ENCODE assay signal across 8 mouse cellular contexts in genomic region chr2:119548691-119549090, GRCm38 (mm10). TPM values are rescaled to one million over a fixed set of nuclear protein-coding genes. Genes with fewer than 3 reads are reported as not detected.
DNase-seq lines count a peak whose midpoint lies in the region; ATAC-seq and TF ChIP-seq lines count a peak whose summit lies in the region.

No protein-coding gene starts in this region.

- H3K27ac ChIP-seq in heart, postnatal 0 days (ENCODE audit: low read depth): no peak overlapping the region
- no peak overlapping the region for H3K27ac ChIP-seq in embryonic facial prominence, embryonic 15.5 days (replicated peaks)
- H3K27ac ChIP-seq in limb, embryonic 11.5 days (replicated peaks; ENCODE audit: low read depth, low read length): no peak overlapping the region
- no peak overlapping the region for H3K27ac ChIP-seq in midbrain, embryonic 16.5 days (ENCODE audit: low read length)

- peaks cover 14% of the 10 kb centered on the region for H3K4me1 ChIP-seq in heart, postnatal 0 days (ENCODE audit: control insufficient read depth, insufficient read depth)
- peaks cover 12% of the 10 kb centered on the region for H3K4me1 ChIP-seq in embryonic facial prominence, embryonic 15.5 days
- H3K4me1 ChIP-seq in limb, embryonic 11.5 days (ENCODE audit: control insufficient read depth, insufficient read depth, low read length): 0 out of 2 replicates have a peak, but pooled peaks cover 7% of the 10 kb centered on the region
- H3K4me1 ChIP-seq in midbrain, embryonic 16.5 days (ENCODE audit: control insufficient read depth, insufficient read depth, low read length): peaks cover 16% of the 10 kb centered on the region

- H3K9ac ChIP-seq in heart, postnatal 0 days (replicated peaks; ENCODE audit: low read depth, low read length): no peak overlapping the region
- no peak overlapping the region for H3K9ac ChIP-seq in embryonic facial prominence, embryonic 15.5 days
- no peak overlapping the region for H3K9ac ChIP-seq in limb, embryonic 11.5 days (ENCODE audit: low read length)
- peak overlapping the region; percentile 88 for H3K9ac ChIP-seq in midbrain, embryonic 16.5 days (ENCODE audit: low read depth, low read length)

- no peak for ATAC-seq in heart, postnatal 0 days (ENCODE audit: insufficient read depth, low read depth)
- ATAC-seq in embryonic facial prominence, embryonic 15.5 days (ENCODE audit: insufficient number of reproducible peaks, low FRiP score, low TSS enrichment, low read depth): no peak
- ATAC-seq in limb, embryonic 11.5 days (ENCODE audit: insufficient number of reproducible peaks, low FRiP score, low TSS enrichment, low read depth): no peak
- no peak for ATAC-seq in midbrain, embryonic 16.5 days
- no peak for ATAC-seq in granulocyte monocyte progenitor cell, adult 5-6 weeks (replicated peaks; ENCODE audit: poor library complexity, severe bottlenecking)
- no peak for ATAC-seq in inflammation-experienced regulatory T-cells, adult 6 months

- H3K27me3 ChIP-seq in heart, postnatal 0 days (ENCODE audit: control insufficient read depth, insufficient read depth, low read length): no peaks in the 10 kb centered on the region
- H3K27me3 ChIP-seq in embryonic facial prominence, embryonic 15.5 days: no peaks in the 10 kb centered on the region
- no peaks in the 10 kb centered on the region for H3K27me3 ChIP-seq in limb, embryonic 11.5 days (ENCODE audit: control insufficient read depth, insufficient read depth, low read length)
- H3K27me3 ChIP-seq in midbrain, embryonic 16.5 days (ENCODE audit: control insufficient read depth, insufficient read depth, low read depth, low read length): no peaks in the 10 kb centered on the region

- H3K4me2 ChIP-seq in heart, postnatal 0 days (ENCODE audit: low read depth, low read length): peak overlapping the region; percentile 74
- H3K4me2 ChIP-seq in embryonic facial prominence, embryonic 15.5 days (replicated peaks): peak overlapping the region; percentile 79; the same call in 1 of the 2 replicates
- peak overlapping the region; percentile 81 for H3K4me2 ChIP-seq in limb, embryonic 11.5 days (ENCODE audit: low read depth, severe bottlenecking)
- peak overlapping the region; percentile 56 for H3K4me2 ChIP-seq in midbrain, embryonic 16.5 days (ENCODE audit: low read length)

- 62% methylated on average over 5 of the region's 5 CpGs for WGBS in heart, postnatal 0 days
- WGBS in embryonic facial prominence, embryonic 15.5 days: 52% methylated on average over 5 of the region's 5 CpGs
- WGBS in limb, embryonic 11.5 days: 78% methylated on average over 5 of the region's 5 CpGs
- WGBS in midbrain, embryonic 16.5 days: 63% methylated on average over 5 of the region's 5 CpGs

- no peaks in the 10 kb centered on the region for H3K36me3 ChIP-seq in heart, postnatal 0 days (replicated peaks; ENCODE audit: control insufficient read depth, insufficient read depth, low read length)
- no peaks in the 10 kb centered on the region for H3K36me3 ChIP-seq in embryonic facial prominence, embryonic 15.5 days
- H3K36me3 ChIP-seq in limb, embryonic 11.5 days (ENCODE audit: control insufficient read depth, insufficient read depth, low read length): no peaks in the 10 kb centered on the region
- H3K36me3 ChIP-seq in midbrain, embryonic 16.5 days (ENCODE audit: control insufficient read depth, insufficient read depth, low read length): no peaks in the 10 kb centered on the region

- TF ChIP-seq EP300 in heart, postnatal 0 days (IDR thresholded peaks at IDR 0.05; ENCODE audit: low read depth): no peak

- DNase-seq in heart, postnatal 0 days (ENCODE audit: low spot score): no peak
- no peak for DNase-seq in heart, adult 11 months
- DNase-seq in limb, embryonic 11.5 days (ENCODE audit: low spot score): no peak
- DNase-seq in right cerebral cortex, postnatal 14 days: no peak

- no peaks in the 10 kb centered on the region for H3K9me3 ChIP-seq in heart, postnatal 0 days (replicated peaks; ENCODE audit: control insufficient read depth, low read length)
- H3K9me3 ChIP-seq in embryonic facial prominence, embryonic 15.5 days (replicated peaks): no peaks in the 10 kb centered on the region
- H3K9me3 ChIP-seq in limb, embryonic 11.5 days (ENCODE audit: control insufficient read depth, low read length): no peaks in the 10 kb centered on the region
- no peaks in the 10 kb centered on the region for H3K9me3 ChIP-seq in midbrain, embryonic 16.5 days (replicated peaks; ENCODE audit: control insufficient read depth, low read length, poor library complexity, severe bottlenecking)

- H3K4me3 ChIP-seq in heart, postnatal 0 days (ENCODE audit: low read depth, low read length): peak overlapping the region; percentile 86
- H3K4me3 ChIP-seq in embryonic facial prominence, embryonic 15.5 days (replicated peaks): peak overlapping the region; percentile 81
- H3K4me3 ChIP-seq in limb, embryonic 11.5 days (ENCODE audit: low read depth, low read length): peak overlapping the region; percentile 76; the same call in 1 of the 2 replicates
- peak overlapping the region; percentile 83 for H3K4me3 ChIP-seq in midbrain, embryonic 16.5 days (ENCODE audit: low read depth, low read length)

- no peak for TF ChIP-seq CTCF in heart, postnatal 0 days (IDR thresholded peaks at IDR 0.05; ENCODE audit: low read depth)

RNA-seq across cellular contexts. Expression of gene Chp1, which starts 1.2 kb away (rescaled TPM):
- 81.1 and 82.3 TPM in 2 replicates for total RNA-seq in heart, postnatal 0 days (2014; rRNA removed; ENCODE audit: low replicate concordance)
- polyA plus RNA-seq in heart, postnatal 0 days (2015; fragmentation: Nextera tagmentation; extraction: Ambion mirVana): 51.1 and 53.3 TPM in 2 replicates
- polyA plus RNA-seq in embryonic facial prominence, embryonic 15.5 days (2015; fragmentation: Nextera tagmentation; extraction: Ambion mirVana): 69.3 and 70.3 TPM in 2 replicates
- 60.7 and 65.5 TPM in 2 replicates for polyA plus RNA-seq in limb, embryonic 11.5 days (2014; fragmentation: Nextera tagmentation; extraction: Ambion mirVana)
- 58.4 and 59.6 TPM in 2 replicates for polyA plus RNA-seq in midbrain, embryonic 16.5 days (2015; fragmentation: Nextera tagmentation; extraction: Ambion mirVana)
- 53.9 and 55.8 TPM in 2 replicates for total RNA-seq in granulocyte monocyte progenitor cell, adult 5-6 weeks (2014; fragmentation: Nextera tagmentation)
- 46.9 and 53.5 TPM in 2 replicates for total RNA-seq in granulocyte monocyte progenitor cell, adult 5-6 weeks (2017)
- 10 to 100 TPM; 68.4 to 88.9 (median 72.2) TPM for polyA plus RNA-seq in inflammation-experienced regulatory T-cells, adult 6 months (2017; shearing (Covaris generic))

RNA-seq across cellular contexts. Expression of gene Exd1, which starts 1.3 kb away (rescaled TPM):
- total RNA-seq in heart, postnatal 0 days (2014; rRNA removed; ENCODE audit: low replicate concordance): not detected in 2 replicates
- 0.03 and 0.18 TPM in 2 replicates for polyA plus RNA-seq in heart, postnatal 0 days (2015; fragmentation: Nextera tagmentation; extraction: Ambion mirVana)
- polyA plus RNA-seq in embryonic facial prominence, embryonic 15.5 days (2015; fragmentation: Nextera tagmentation; extraction: Ambion mirVana): 0.29 and 0.43 TPM in 2 replicates
- 0.29 and 0.43 TPM in 2 replicates for polyA plus RNA-seq in limb, embryonic 11.5 days (2014; fragmentation: Nextera tagmentation; extraction: Ambion mirVana)
- polyA plus RNA-seq in midbrain, embryonic 16.5 days (2015; fragmentation: Nextera tagmentation; extraction: Ambion mirVana): 1.0 TPM in 2 replicates
- 0.13 TPM in 1 of 2 replicates, not detected in the other for total RNA-seq in granulocyte monocyte progenitor cell, adult 5-6 weeks (2014; fragmentation: Nextera tagmentation)
- 0.31 TPM in 1 of 2 replicates, not detected in the other for total RNA-seq in granulocyte monocyte progenitor cell, adult 5-6 weeks (2017)
- polyA plus RNA-seq in inflammation-experienced regulatory T-cells, adult 6 months (2017; shearing (Covaris generic)): under 1 TPM in 1 of 3 experiments, not detected in 2; 0.09 TPM
